Mouse (Mus musculus): ENCODE data around the gene Nqo1.

The Nqo1 gene

GRCm38 (mm10) chr8:107424597-107425229 is 21.7 kb upstream of the Nqo1 start, which contains the start of gene Nob1:
TSS of gene Nob1 (minus strand) at chr8:107425051.
- no peak for TF ChIP-seq GATA4 (IDR thresholded peaks at IDR 0.05; ENCODE audit: insufficient replicate concordance, low read length)

- TF ChIP-seq GATA4 (IDR thresholded peaks at IDR 0.05; ENCODE audit: insufficient replicate concordance, low read length), result no peak
Measured at GRCm38 (mm10) chr8:107424176-107424575, 21.2 kb upstream of the Nqo1 start.

- TF ChIP-seq GATA4 (IDR thresholded peaks at IDR 0.05; ENCODE audit: insufficient replicate concordance, low read length), result no peak
Measured at GRCm38 (mm10) chr8:107417001-107417400, 14.0 kb upstream of the Nqo1 start.

GRCm38 (mm10) chr8:107413881-107414280 is 10.9 kb upstream of the Nqo1 start:
- no peak for TF ChIP-seq GATA4 (IDR thresholded peaks at IDR 0.05; ENCODE audit: insufficient replicate concordance, low read length)

GRCm38 (mm10) chr8:107412552-107412951 is 9.5 kb upstream of the Nqo1 start:
- no peak for TF ChIP-seq GATA4 (IDR thresholded peaks at IDR 0.05; ENCODE audit: insufficient replicate concordance, low read length)

- TF ChIP-seq GATA4 (IDR thresholded peaks at IDR 0.05; ENCODE audit: insufficient replicate concordance, low read length), result no peak
Measured at GRCm38 (mm10) chr8:107411391-107411790, 8.4 kb upstream of the Nqo1 start.

GRCm38 (mm10) chr8:107405935-107406334 is 2.9 kb upstream of the Nqo1 start:
- no peak for TF ChIP-seq GATA4 (IDR thresholded peaks at IDR 0.05; ENCODE audit: insufficient replicate concordance, low read length)

GRCm38 (mm10) chr8:107404057-107404456 is 1.1 kb upstream of the Nqo1 start:
- TF ChIP-seq GATA4 (IDR thresholded peaks at IDR 0.05; ENCODE audit: insufficient replicate concordance, low read length), result no peak

GRCm38 (mm10) chr8:107401866-107402265 is 1.1 kb downstream of the Nqo1 start:
- no peak for TF ChIP-seq GATA4 (IDR thresholded peaks at IDR 0.05; ENCODE audit: insufficient replicate concordance, low read length)

- no peak for TF ChIP-seq GATA4 (IDR thresholded peaks at IDR 0.05; ENCODE audit: insufficient replicate concordance, low read length)
Measured at GRCm38 (mm10) chr8:107399495-107399894, 3.5 kb downstream of the Nqo1 start.

- no peak for TF ChIP-seq GATA4 (IDR thresholded peaks at IDR 0.05; ENCODE audit: insufficient replicate concordance, low read length)
Measured at GRCm38 (mm10) chr8:107397665-107398064, 5.3 kb downstream of the Nqo1 start.

- no peak for TF ChIP-seq GATA4 (IDR thresholded peaks at IDR 0.05; ENCODE audit: insufficient replicate concordance, low read length)
Measured at GRCm38 (mm10) chr8:107396106-107396670, 6.8 kb downstream of the Nqo1 start.

- no peak for TF ChIP-seq GATA4 (IDR thresholded peaks at IDR 0.05; ENCODE audit: insufficient replicate concordance, low read length)
Measured at GRCm38 (mm10) chr8:107395397-107395796, 7.6 kb downstream of the Nqo1 start.

- no peak for TF ChIP-seq GATA4 (IDR thresholded peaks at IDR 0.05; ENCODE audit: insufficient replicate concordance, low read length)
Measured at GRCm38 (mm10) chr8:107391136-107391516, 11.9 kb downstream of the Nqo1 start.

- no peak for TF ChIP-seq GATA4 (IDR thresholded peaks at IDR 0.05; ENCODE audit: insufficient replicate concordance, low read length)
Measured at GRCm38 (mm10) chr8:107390476-107391135, 12.4 kb downstream of the Nqo1 start.

GRCm38 (mm10) chr8:107389557-107389956 is 13.4 kb downstream of the Nqo1 start:
- TF ChIP-seq GATA4 (IDR thresholded peaks at IDR 0.05; ENCODE audit: insufficient replicate concordance, low read length), result no peak

Measured in liver, adult (tissue).